Mouse (Mus musculus): ENCODE results near the gene Lgals3. TPM values are rescaled to one million over a fixed set of nuclear protein-coding genes. Genes with fewer than 3 reads are reported as not detected.

The Lgals3 gene
- polyA plus RNA-seq, 1 experiment = 197 TPM

GRCm38 (mm10) chr14:47369741-47370140 is 2.2 kb downstream of the Lgals3 start:
- no peak for DNase-seq (ENCODE audit: low read depth)

GRCm38 (mm10) chr14:47370790-47371189 is 3.2 kb downstream of the Lgals3 start:
- DNase-seq (ENCODE audit: low read depth) = no peak

GRCm38 (mm10) chr14:47371689-47372088 is 4.1 kb downstream of the Lgals3 start:
- no peak for DNase-seq (ENCODE audit: low read depth)

GRCm38 (mm10) chr14:47373728-47374678 is 6.5 kb downstream of the Lgals3 start:
- no peak for DNase-seq (ENCODE audit: low read depth)

- DNase-seq (ENCODE audit: low read depth) = no peak
Observed at GRCm38 (mm10) chr14:47376526-47376925, 9.0 kb downstream of the Lgals3 start.

GRCm38 (mm10) chr14:47378336-47378735 is 10.8 kb downstream of the Lgals3 start:
- no peak for DNase-seq (ENCODE audit: low read depth)

GRCm38 (mm10) chr14:47383911-47384310 is 16.4 kb downstream of the Lgals3 start:
- DNase-seq (ENCODE audit: low read depth) = no peak

GRCm38 (mm10) chr14:47384653-47385052 is 17.1 kb downstream of the Lgals3 start:
- DNase-seq (ENCODE audit: low read depth) = no peak

GRCm38 (mm10) chr14:47386125-47386524 is 18.6 kb downstream of the Lgals3 start:
- no peak for DNase-seq (ENCODE audit: low read depth)

GRCm38 (mm10) chr14:47393354-47394094 is 26.0 kb downstream of the Lgals3 start:
- no peak for DNase-seq (ENCODE audit: low read depth)

- DNase-seq (ENCODE audit: low read depth) = no peak
Observed at GRCm38 (mm10) chr14:47395007-47395406, 27.5 kb downstream of the Lgals3 start.

- no peak for DNase-seq (ENCODE audit: low read depth)
Observed at GRCm38 (mm10) chr14:47395462-47396026, 28.0 kb downstream of the Lgals3 start.

- no peak for DNase-seq (ENCODE audit: low read depth)
Observed at GRCm38 (mm10) chr14:47396165-47396652, 28.7 kb downstream of the Lgals3 start.

- DNase-seq (ENCODE audit: low read depth) = no peak
Observed at GRCm38 (mm10) chr14:47402735-47403134, 35.2 kb downstream of the Lgals3 start.

GRCm38 (mm10) chr14:47406000-47406399 is 38.4 kb downstream of the Lgals3 start:
- no peak for DNase-seq (ENCODE audit: low read depth)

GRCm38 (mm10) chr14:47417346-47417745 is 49.8 kb downstream of the Lgals3 start:
- DNase-seq (ENCODE audit: low read depth) = no peak

- DNase-seq (ENCODE audit: low read depth) = peak; percentile 55
Observed at GRCm38 (mm10) chr14:47417775-47418665, 50.5 kb downstream of the Lgals3 start, which contains the start of gene Dlgap5. Gene Dlgap5, minus strand, starts transcription at chr14:47418407.

- no peak for DNase-seq (ENCODE audit: low read depth)
Observed at GRCm38 (mm10) chr14:47418666-47418991, 51.1 kb downstream of the Lgals3 start.

- DNase-seq (ENCODE audit: low read depth) = no peak
Observed at GRCm38 (mm10) chr14:47419034-47419625, 51.6 kb downstream of the Lgals3 start.

- DNase-seq (ENCODE audit: low read depth) = no peak
Observed at GRCm38 (mm10) chr14:47419723-47420276, 52.2 kb downstream of the Lgals3 start.

Data from gonadal fat pad, adult 2 months (tissue).